In genomic region chr17:35320327-35321081, GRCm38 (mm10) we compare ENCODE assay signal across 9 mouse cellular contexts. TPM values are rescaled to one million over a fixed set of nuclear protein-coding genes. Genes with fewer than 3 reads are reported as not detected.
DNase-seq lines count a peak whose midpoint lies in the region; ATAC-seq lines count a peak whose summit lies in the region.
"Had no signal": no experiment of that assay in that cellular context is flagged by ENCODE, and none has a peak within 500 bp of the region (broad histone marks: within the 10 kb centered on the region; RNA-seq: fewer than 3 reads in every experiment).

Gene H2-Q1 (plus strand): TSS chr17:35320405.

- H3K9me3 ChIP-seq in heart, embryonic 16.5 days (replicated peaks; ENCODE audit: control insufficient read depth, low read length): no peaks in the 10 kb centered on the region
- no peaks in the 10 kb centered on the region for H3K9me3 ChIP-seq in hindbrain, embryonic 14.5 days (ENCODE audit: control insufficient read depth, low read length)
- H3K9me3 ChIP-seq in midbrain, embryonic 13.5 days: no peaks in the 10 kb centered on the region
- H3K9me3 ChIP-seq: G1E had no signal

- peak within 1 kb of the TSS; percentile 75 for H3K4me2 ChIP-seq in heart, embryonic 16.5 days (ENCODE audit: low read depth, low read length)
- H3K4me2 ChIP-seq in hindbrain, embryonic 14.5 days (replicated peaks): peak within 1 kb of the TSS; percentile 50
- H3K4me2 ChIP-seq in midbrain, embryonic 13.5 days (replicated peaks): peak within 1 kb of the TSS; percentile 67

- peak within 1 kb of the TSS; percentile 51 for H3K4me3 ChIP-seq in heart, embryonic 16.5 days (ENCODE audit: low read length)
- peak within 1 kb of the TSS; percentile 33 for H3K4me3 ChIP-seq in hindbrain, embryonic 14.5 days (replicated peaks; ENCODE audit: low read length)
- peak within 1 kb of the TSS; percentile 36 for H3K4me3 ChIP-seq in midbrain, embryonic 13.5 days (replicated peaks)

- intact Hi-C loops in heart, postnatal 14 days (cut with DNase I): no loop called here
- intact Hi-C loops in left cerebral cortex, postnatal 25 days (cut with DNase I): no loop called here

- no peak for ATAC-seq in heart, embryonic 16.5 days (replicated peaks; ENCODE audit: extremely low read depth, insufficient read depth, low FRiP score)
- ATAC-seq in hindbrain, embryonic 14.5 days (ENCODE audit: low FRiP score): no peak
- ATAC-seq in midbrain, embryonic 13.5 days: no peak

- H3K36me3 ChIP-seq in heart, embryonic 16.5 days (ENCODE audit: control insufficient read depth, insufficient read depth): no peaks in the 10 kb centered on the region
- no peaks in the 10 kb centered on the region for H3K36me3 ChIP-seq in hindbrain, embryonic 14.5 days (replicated peaks; ENCODE audit: control insufficient read depth, insufficient read depth)
- no peaks in the 10 kb centered on the region for H3K36me3 ChIP-seq in midbrain, embryonic 13.5 days
- H3K36me3 ChIP-seq: G1E had no signal

- WGBS in heart, embryonic 16.5 days: 1% methylated on average over 55 of the region's 55 CpGs
- WGBS in hindbrain, embryonic 14.5 days: 2% methylated on average over 55 of the region's 55 CpGs
- 2% methylated on average over 55 of the region's 55 CpGs for WGBS in midbrain, embryonic 13.5 days

- peaks cover 20% of the 10 kb centered on the region for H3K27me3 ChIP-seq in heart, embryonic 16.5 days (ENCODE audit: control insufficient read depth, insufficient read depth, low read length)
- H3K27me3 ChIP-seq in hindbrain, embryonic 14.5 days (ENCODE audit: control insufficient read depth, insufficient read depth, low read length): peaks cover 45% of the 10 kb centered on the region
- peaks cover 52% of the 10 kb centered on the region for H3K27me3 ChIP-seq in midbrain, embryonic 13.5 days

- DNase-seq in heart, postnatal 14 days: no peak
- DNase-seq in R1 (ENCODE audit: low read depth, low spot score): peak; percentile 12
- no peak for DNase-seq in hindbrain, embryonic 14.5 days (ENCODE audit: low spot score)
- DNase-seq in left cerebral cortex, postnatal 25 days (ENCODE audit: low spot score in 2 of 2): no peak
- DNase-seq in yolk sac, embryonic 10.5 days (ENCODE audit: low spot score): no peak
- no peak for DNase-seq in gastrocnemius, adult 18-20 months (ENCODE audit: low spot score)

- peaks cover 3% of the 10 kb centered on the region for H3K4me1 ChIP-seq in heart, embryonic 16.5 days (ENCODE audit: control insufficient read depth, insufficient read depth, low read length)
- peaks cover 4% of the 10 kb centered on the region; the same call in 1 of the 2 replicates for H3K4me1 ChIP-seq in hindbrain, embryonic 14.5 days (replicated peaks; ENCODE audit: control insufficient read depth, insufficient read depth, low read length)
- H3K4me1 ChIP-seq in midbrain, embryonic 13.5 days (replicated peaks): peaks cover 8% of the 10 kb centered on the region

- peak within 1 kb of the TSS; percentile 57 for H3K9ac ChIP-seq in heart, embryonic 16.5 days (ENCODE audit: low read length)
- H3K9ac ChIP-seq in hindbrain, embryonic 14.5 days: peak within 1 kb of the TSS; percentile 40
- peak within 1 kb of the TSS; percentile 55 for H3K9ac ChIP-seq in midbrain, embryonic 13.5 days (replicated peaks)

- H3K27ac ChIP-seq in heart, embryonic 16.5 days (ENCODE audit: low read length): no peak within 1 kb of the TSS
- no peak within 1 kb of the TSS for H3K27ac ChIP-seq in hindbrain, embryonic 14.5 days
- H3K27ac ChIP-seq in midbrain, embryonic 13.5 days: no peak within 1 kb of the TSS

RNA-seq across cellular contexts. Expression of gene H2-Q1, which starts in this region (rescaled TPM):
- not detected in 2 replicates for polyA plus RNA-seq in heart, embryonic 16.5 days (2015; fragmentation: Nextera tagmentation; extraction: Ambion mirVana)
- 1 to 10 TPM in 1 of 2 experiments, under 1 TPM in 1; 0.57 to 1.2 TPM for total RNA-seq in heart, postnatal 14 days (2021)
- 0.25 and 0.27 TPM in 2 replicates for polyA plus RNA-seq in hindbrain, embryonic 14.5 days (2014; fragmentation: Nextera tagmentation; extraction: Ambion mirVana)
- polyA plus RNA-seq in midbrain, embryonic 13.5 days (2015; fragmentation: Nextera tagmentation; extraction: Ambion mirVana): 0.11 and 0.17 TPM in 2 replicates
- total RNA-seq in left cerebral cortex, postnatal 25 days (2021): under 1 TPM; 0.39 to 0.96 TPM
- total RNA-seq in gastrocnemius, adult 18-20 months (2021): under 1 TPM; 0.19 to 0.27 TPM
- polyA plus RNA-seq: G1E had no signal
